Mouse (Mus musculus) retina, postnatal 7 days (tissue): ENCODE data around the gene Fam83b.

Experiments used
- DNase-seq: peaks from one replicate; pipeline ENCODE4 v3.0.0-alpha.2; 2012; ENCODE audit warnings: low read depth, low spot score

Gene Fam83b

DNA sequence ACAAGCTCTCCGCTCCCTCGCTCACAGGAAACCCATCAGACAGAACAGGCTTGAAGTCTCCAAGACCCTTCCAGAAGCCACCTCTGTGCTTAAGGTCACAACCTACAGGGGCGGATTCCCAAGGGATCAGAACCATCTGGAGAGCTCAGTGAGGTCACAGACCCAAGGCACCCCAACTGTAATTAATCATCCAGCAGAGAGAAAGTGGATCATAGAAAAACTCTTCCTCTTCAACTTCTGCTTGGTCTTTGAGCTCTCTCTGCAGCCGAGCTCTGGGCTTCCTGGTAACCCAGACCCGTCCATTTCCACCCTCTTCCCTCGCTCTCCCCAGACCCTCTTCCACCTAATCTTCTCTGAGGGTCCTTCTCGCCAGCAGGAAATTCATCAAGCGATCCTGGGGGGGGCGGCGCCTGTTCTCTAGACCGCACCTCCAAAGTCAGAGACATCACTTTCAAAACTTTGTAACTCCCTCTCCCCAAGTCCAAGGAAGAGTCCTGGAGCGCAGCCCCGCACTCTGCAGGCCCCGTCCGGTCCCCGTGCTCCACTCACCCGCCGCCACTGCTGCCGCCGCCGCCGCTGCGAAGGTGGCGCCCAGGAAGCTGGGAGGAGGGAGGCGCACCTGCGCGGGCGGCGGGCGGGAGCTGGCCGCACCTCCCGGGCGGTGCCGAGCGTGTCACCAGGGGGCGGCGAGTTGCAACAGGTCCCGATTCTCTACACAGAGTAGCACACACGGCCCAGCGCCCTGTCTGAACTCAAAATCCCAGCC is at the start of gene Fam83b:
Fam83b (minus strand) TSS at position 602 of the 766 bp plus-strand sequence.
- no peak for DNase-seq

DNA sequence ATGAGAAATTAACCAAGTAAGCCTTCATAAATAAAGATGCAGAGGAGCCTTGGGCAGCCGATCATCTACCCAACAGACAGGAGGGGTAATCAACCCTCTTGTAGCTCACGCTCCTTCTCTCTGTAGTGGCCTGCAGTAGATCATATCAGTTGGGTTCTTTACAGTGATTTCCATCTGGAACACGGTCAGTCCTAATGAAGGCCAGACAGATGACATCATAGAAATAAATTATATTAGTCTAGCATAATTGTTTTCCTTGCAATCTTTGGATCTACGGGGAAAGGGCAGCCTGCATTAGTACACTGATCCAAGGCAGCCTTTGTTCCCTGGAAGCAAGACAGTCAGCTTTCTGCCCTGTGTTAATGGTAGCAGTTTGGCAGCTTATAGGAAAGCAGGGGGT is 47.2 kb upstream of the Fam83b start:
- no peak for DNase-seq

DNA sequence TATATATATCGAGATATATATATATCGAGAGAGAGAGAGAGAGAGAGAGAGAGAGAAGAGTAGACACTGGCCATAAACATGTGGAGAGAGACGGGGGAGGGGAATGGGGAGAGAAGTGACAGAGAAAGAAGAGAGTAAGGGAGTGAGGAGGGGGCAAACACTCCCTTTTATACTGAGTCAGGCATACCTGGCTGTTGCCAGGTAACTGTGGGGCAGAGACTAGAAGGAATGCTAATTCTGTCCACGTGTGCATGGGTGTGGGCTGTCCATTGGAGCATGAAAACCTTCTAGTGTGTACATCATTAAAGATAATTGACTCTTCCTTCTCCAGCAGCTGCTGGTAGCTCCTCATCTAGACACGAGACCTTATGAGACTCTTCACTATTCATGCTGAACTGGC is 36.8 kb upstream of the Fam83b start:
- DNase-seq: no peak

DNA sequence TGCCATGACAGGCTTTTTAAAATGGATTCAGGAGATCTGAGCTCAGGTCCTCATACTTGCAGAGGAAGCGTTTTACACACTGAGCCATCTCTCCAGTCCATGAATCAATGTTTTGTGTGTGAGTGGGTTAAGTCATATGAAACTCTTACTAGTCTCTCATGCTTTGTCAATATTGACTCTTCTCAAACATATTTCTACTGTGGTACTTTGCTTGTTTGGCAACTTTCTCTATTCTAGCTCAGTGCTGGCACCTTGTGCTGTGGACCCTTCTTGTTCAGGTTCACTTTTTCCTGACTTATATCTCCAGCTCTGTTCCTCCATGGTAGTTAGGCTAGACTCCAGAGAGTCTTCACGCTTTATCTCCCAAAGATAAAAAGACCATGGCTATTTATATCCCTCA is 36.0 kb upstream of the Fam83b start:
- DNase-seq: no peak

DNA sequence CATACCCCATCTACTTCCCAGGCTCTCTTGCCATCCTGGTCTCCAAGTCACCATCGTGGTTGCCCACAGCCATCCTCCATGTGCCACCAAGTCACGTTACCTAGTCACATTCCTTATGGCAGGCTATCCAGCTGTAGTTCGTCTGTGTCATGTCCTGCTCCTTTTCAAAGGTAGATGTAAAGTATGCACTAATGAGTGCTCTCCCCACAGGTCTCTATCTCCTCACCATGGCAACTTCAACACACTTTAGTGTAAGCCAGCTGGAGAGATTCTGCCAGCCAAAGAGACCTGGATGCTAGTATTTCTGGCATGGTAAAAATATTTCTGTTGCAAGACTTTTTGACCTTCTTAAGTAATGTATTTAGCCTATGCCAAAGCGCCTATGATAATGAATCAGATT is 30.5 kb upstream of the Fam83b start:
- no peak for DNase-seq

DNA sequence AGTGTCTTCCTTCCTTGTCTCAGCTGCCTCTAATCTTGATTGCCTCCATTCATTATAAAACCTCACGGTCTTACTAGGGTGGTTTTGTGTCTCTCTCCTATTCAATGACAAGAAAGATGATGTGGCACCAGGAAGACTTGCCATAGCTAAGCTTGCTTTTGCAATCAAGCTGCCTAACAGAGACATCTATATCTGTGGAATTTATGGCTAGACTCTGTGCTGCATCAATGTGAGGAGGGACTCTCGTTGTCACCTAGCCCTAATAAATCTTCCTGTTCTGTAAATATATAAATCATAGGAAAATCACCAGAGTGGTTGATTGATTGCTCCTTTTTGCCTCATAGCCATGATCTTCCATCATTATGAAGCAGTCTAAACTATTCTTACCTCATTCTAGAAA is 26.9 kb upstream of the Fam83b start:
- no peak for DNase-seq

DNA sequence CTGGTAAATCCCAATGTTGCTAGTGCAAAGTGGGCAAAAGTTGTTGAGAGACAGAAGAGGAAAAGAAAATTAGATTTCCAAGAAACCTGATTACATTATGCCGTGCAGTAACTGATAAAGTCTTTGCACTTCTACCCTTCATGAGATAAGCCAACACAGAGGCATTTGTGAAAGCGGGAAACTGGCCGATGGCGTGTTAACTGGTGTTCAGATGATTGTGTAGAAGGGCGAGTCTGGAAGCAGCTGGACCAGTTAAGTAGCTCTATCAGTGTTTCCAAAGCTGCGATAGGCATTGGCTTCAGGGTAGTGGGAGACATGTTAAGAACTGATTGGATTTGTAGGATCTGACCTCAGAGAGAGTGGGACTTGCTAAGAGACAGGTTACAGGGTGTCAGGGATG is 17.0 kb upstream of the Fam83b start:
- no peak for DNase-seq

DNA sequence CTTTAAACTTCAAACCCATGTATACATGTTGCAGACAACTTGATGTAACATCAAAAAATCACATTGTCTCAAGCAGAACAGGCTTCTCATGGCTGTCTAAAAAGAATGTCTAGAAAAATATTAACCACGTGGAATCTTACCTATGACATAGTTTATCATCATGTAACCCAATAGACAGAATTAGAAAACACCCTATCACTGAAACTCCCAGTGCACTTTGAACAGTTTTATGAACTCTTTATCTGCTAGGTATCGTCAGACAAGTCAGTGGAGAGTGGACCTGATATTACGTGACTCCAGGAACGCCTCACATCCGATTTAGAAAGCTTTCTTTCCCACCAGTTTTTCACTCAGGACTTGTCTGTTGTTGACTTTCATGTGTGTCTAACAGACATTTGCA is 15.1 kb upstream of the Fam83b start:
- DNase-seq: no peak

DNA sequence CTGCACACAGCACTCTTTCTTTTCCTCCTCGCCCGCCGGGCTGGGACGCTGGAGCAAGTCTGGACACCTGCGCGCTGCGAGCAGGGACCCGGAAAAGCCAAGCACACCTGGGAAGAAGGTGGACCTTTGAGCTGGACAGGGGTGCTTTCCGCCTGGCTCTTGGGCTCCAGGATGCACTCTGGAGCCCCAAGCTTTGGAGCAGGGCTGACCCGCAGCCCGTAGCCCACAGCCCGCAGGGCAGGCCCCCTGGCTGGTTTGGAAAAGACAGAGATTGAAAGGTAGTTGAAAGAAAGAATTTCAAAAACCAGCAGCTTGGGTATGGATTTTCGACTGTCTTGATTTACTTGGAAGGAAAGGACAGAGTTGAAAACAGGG is 352 bp upstream of the Fam83b start:
- no peak for DNase-seq

DNA sequence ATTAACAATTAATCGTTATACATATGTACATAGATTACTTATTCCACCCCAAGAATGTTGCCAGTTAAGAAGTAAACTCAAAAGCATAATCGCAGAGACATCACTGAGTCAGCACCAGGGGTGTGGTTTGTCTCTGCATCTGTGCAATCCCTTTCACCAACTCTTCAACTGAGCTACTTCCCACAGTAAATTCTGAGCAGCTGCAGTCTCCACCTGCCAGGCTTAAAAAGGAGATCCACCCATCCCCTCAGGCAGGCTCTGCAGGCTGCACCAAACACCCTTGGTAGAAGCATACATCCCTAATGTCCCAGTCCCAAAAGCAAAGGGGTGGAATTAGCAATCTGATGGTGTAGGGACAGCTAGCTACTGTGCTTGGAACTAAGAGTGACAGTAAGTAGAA is 1.3 kb downstream of the Fam83b start:
- DNase-seq: no peak

DNA sequence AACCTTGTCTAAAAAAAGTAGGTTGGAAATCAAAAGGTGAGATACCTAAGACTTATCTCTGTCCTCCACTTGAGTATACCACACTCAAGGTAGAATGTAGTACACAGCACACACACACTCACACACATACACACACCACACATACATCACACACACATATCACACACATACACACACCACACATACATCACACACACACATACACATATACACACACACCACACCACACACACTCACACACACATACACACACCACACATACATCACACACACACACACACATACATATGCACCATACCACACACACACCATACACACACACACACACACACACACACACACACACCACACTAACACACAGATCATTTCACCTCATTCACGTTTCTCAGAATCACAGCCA is 2.8 kb downstream of the Fam83b start:
- no peak for DNase-seq

DNA sequence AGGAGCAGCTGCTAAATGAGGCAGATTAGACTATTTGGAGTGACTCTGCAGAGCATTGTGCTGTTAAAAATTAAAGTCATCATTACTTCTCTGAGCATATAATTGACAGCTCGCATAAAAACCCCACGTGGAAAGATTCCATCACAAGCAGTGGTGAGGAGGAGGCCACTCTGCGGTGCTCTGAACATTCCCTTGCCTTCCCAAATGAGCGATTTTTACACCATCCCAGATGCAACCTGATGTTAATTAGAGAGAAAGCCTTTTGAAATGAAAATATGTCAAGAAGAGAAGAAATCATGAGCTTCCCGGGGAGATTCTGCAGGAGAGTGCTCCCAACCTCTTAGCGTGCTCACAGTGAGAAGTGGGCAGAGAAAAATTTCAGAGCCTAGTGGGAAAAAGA is 4.1 kb downstream of the Fam83b start:
- no peak for DNase-seq

DNA sequence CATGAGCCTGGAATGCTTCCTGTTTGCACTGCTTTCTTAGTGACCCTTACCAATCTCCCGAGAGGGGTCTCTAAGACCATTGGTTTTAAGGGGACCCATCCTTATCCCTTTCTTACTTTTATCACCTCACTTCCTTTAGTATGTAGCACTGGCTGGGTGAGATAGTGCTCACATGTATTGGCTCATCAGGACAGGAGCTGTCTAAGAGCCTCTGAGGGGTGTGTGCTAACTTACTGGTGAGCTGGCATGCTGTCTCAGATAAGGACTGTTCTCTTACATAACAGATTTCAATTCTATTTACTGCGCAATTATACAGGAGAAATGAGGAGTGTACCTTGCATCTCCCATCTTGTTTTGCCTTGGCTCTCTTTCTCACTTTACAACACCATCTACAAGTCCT is 7.7 kb downstream of the Fam83b start:
- DNase-seq: no peak

DNA sequence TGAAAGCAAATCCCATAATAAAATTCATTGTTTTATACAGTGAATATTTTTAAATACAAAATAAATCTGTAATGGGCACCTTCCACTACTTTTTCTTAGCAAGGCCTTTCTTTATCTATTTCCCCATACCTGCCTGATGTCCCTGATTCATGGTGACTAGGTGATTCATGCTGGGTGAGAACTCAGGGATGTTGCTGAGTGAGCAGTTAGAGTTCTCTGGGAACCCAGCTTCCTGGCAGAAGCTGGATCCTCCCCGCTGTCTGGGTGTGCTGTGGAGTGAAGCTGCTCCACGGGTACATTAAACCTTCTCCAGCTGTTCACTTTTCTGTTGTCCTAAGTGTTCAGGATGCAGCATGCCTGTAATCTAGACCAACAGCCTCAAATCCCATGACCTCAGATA is 13.2 kb downstream of the Fam83b start:
- no peak for DNase-seq

DNA sequence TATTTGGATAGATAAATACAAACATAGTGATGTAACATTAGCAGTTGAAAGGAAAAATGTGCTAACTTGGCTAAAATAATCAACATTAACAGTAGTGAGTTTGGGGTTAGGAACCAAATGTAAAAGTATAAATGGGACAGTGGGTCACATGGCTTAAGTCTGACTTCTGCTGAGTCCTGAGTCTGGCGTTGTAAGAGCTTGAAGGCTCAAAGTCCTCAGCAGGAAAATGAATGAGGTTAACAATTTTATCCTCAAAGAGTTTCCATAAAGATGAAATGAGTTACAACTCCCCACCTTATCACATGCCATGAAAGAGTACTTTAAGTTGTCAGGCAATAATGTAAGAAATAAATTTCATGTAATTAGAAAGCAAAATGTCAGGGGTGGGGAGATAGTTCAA is 13.8 kb downstream of the Fam83b start:
- DNase-seq: no peak

DNA sequence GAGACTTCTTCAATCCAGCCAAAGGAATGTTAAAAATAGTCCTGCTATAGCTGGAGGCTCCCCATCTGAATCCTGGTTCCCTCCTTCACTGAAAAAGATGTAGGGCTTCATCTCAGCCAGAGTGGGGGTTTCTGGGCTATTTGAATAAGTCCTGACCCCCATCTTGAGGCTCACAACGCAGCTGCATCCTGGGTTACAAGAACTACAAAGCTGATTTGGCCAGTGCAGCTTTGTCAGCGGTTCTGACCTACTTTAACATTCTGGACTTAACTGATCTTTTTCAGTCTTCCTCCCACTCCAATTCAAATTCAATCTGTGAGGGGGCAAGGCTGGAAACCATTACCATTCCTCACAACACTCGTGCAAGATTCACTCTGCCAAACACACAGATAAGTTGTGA is 20.2 kb downstream of the Fam83b start:
- DNase-seq: no peak

DNA sequence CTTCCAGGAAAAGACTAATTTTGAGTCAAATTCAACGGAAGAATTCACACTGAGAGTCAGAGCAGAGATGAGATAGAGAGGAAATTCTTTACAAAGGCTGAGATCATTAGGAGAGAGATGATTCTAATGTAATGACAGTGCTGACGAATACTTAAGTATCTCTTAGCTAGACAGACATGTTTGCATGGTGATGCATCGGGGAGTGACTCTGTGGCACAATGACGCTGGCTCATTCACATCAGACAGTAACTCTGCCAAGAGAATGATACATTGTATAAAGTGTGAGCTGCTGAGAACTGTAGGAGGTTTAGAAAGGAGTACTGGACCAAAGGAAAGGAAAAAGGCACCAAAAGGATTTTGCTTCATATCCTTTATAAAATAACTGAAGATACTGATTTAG is 26.2 kb downstream of the Fam83b start:
- no peak for DNase-seq

DNA sequence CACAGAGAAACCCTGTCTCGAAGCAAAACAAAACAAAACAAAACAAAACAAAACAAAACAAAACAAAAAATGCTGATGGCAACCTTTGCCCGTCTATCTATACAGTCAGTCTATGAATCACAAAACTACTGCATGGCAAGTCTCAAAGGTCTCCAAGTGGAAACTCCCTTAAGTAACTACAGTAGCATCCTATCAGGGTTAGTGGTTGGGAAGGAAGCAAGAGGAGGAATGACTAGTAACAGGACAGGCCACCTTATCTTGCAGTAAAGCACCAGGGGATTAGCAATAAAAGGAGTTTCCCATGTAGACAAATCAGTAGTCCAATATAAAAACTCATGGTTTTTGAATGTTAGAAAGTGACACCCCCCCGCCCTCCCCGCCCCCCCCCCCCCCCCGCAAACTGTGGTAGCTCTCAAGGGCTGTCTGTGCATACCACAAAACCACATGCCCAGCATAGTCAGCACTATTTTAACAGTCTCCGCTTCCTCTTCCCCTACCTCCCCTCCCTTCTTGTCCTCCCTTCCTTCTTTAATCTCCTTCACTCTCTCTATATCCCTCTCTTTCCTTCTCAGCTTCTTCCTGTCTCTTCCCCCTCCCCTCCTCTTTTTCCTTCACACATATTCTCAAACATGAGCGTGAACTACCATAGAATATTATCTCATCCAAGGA is 26.8 kb downstream of the Fam83b start:
- DNase-seq: no peak

DNA sequence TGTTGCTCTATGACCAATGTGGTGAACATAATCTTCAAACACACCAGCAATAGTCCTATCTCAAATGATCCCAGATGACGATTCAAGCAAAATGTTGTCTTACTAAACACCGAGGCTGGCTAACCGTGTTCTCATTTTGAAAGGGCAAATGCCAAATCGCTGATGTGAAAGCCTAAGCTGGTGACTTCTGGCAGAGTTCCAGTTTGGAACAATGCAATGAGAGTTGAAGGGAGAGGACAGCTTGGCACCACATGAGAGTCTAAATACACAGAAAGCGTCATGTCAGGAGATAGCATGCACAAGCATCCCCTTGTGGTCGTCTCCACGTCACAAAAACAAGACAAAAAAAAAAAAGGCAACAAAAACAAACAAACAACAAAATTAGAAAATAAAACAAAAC is 27.6 kb downstream of the Fam83b start:
- DNase-seq: no peak

DNA sequence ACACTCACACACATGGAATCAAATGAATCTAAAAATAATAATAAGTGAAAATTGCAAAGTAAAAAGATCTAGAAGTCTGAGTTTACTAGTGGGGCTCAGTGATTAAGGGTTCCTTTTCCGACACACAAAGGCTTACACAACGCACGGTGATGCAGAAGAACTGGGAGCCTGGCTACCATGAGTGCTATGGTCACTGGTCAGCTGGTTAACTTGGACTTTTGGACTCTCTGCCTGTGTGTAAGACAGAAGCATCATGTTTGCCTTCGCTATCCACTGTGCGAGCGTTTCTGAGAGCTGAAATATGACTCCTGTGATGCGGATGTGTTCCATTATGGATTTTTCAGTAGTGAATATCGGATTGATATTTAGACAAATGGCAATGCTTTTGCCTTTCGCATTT is 30.9 kb downstream of the Fam83b start:
- DNase-seq: no peak

DNA sequence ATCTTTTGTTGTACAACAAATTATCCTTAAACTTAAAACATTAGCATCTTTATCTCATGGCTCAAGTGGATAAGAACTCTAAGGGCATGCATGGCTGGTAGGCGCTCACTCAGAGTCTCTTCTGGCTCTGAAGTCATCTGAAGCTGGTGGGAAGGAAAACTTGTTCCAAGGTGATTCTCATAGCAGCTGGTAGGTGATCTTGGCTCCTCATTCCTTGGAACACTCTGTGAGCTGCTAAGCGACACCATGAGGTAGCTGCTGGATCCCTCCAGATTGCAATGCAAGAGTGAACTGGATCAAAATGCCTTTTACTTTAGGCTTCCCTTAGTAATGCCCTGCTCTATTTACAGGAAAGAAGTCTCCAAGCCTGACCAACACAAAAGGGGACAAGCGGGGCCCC is 34.5 kb downstream of the Fam83b start:
- no peak for DNase-seq

DNA sequence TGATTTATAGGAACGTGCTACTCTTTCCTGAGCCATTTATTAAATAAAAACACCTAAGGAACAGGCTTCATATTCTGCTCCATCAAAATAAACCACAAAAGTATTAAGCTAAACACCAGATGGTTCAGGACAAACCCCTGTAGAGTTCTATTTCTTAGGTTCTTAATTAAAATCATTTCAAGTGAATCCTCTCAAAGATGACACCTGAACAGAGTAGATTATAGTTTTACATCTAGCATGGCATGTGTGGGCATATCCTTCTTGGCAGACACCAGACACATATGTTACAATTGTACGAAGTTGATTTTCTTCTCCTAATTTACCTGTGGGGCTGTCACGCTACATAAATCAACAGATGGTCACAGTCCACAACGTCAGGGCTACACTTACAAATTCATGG is 35.5 kb downstream of the Fam83b start:
- no peak for DNase-seq

DNA sequence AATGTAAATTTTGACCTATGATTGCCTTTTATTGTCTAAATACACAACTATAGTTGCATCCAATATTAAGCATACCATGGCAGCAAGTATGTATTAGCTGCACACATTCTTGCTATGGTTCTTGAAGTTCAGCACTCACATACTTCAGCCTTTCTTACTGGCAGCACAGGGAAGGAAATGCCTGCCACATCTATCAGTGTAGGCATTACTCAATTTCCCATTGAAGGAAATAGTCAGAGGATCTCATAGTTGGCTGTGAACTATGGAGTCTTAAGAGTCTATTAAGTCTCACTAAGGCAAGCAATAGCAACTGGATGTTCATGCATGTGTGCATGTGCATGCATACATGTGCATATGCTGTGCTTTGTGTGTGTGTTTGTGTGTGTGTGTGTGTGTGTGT is 41.3 kb downstream of the Fam83b start:
- DNase-seq: no peak

DNA sequence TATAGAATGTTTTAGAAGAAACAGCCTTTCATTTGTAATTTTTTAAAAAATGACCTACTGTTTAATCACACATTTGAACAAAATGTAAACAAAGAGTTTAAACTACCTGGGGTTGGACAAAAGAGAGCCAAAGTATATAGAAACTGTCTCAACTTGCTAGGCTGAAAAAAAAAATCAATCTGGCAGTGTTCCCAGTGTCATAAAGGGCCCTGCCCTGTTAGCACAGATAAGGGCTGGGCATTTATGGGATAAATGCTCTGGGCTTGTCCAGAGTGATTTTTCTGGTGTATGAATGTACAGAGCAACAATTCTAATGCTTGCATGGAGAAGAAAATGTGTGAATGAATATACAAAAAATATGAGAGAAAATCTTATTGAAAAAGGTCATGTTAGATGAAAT is 43.8 kb downstream of the Fam83b start:
- no peak for DNase-seq
